Mouse (Mus musculus): Measurements from ENCODE around the gene Rpl35.

GRCm38 (mm10) chr2:39004372-39004771, 1.1 kb downstream of the Rpl35 start:
- TF ChIP-seq CTCF (IDR thresholded peaks at IDR 0.05; ENCODE audit: low read depth) (no peak), EP300 (IDR thresholded peaks at IDR 0.05; ENCODE audit: low read depth) (no peak)

Measured in heart, postnatal 0 days (tissue).